Mouse (Mus musculus): ENCODE measurements around the gene Prkx.

- TF ChIP-seq MAX (IDR thresholded peaks at IDR 0.05; ENCODE audit: low read depth) (no peak), TCF3 (IDR thresholded peaks at IDR 0.05; ENCODE audit: insufficient read length, low read depth) (no peak)
Measured at GRCm38 (mm10) chrX:77788675-77789074, 7.4 kb downstream of the Prkx start.
